Mouse (Mus musculus): ENCODE data around the gene Aqp1. TPM values are rescaled to one million over a fixed set of nuclear protein-coding genes. Genes with fewer than 3 reads are reported as not detected.

The Aqp1 gene
- polyA plus RNA-seq, 1 experiment = 1,148 TPM

- H3K27me3 ChIP-seq (replicated peaks; ENCODE audit: control insufficient read depth, insufficient read depth, low read length) = no peaks in the 10 kb centered on the region
- no peak overlapping the region for H3K4me3 ChIP-seq (ENCODE audit: insufficient read depth, low read depth, low read length)
- TF ChIP-seq CTCF (conservative IDR thresholded peaks at IDR 0.05; ENCODE audit: insufficient read depth, insufficient read length, low read depth, low read length) (no peak), POLR2A (IDR thresholded peaks at IDR 0.05; ENCODE audit: low read depth, low read length) (no peak)
- no peaks in the 10 kb centered on the region for H3K4me1 ChIP-seq (ENCODE audit: control insufficient read depth, insufficient read depth, low read length)
- H3K27ac ChIP-seq (ENCODE audit: insufficient read depth, low read depth, low read length) = no peak overlapping the region
- no peak for DNase-seq
- no peaks in the 10 kb centered on the region for H3K36me3 ChIP-seq (ENCODE audit: control insufficient read depth, insufficient read depth, low read length)
- 49% methylated on average over 12 of the region's 12 CpGs for WGBS
These were observed 52.4 kb downstream of the Aqp1 start for GRCm38 (mm10) chr6:55388546-55389169.

DNA sequence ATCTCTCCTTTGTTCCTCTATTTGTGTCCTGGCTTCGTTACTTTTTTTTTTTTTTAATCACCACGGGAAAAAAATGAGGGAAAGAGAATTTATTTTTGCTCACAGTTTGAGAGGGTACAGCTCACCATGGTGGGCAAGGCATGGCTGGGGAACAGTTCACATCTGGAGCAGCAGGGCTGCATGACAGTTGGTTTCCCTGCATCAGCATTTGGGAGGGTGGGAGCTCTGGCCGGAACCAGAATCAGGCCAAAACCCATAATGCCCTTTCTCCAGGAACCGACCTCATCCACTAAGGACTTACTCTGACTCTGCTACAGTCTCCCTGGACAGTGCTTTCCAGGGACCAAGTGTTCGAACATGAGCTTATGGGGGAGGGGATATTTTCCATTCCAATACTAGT is 53.1 kb downstream of the Aqp1 start:
- no peak for TF ChIP-seq POLR2A (IDR thresholded peaks at IDR 0.05; ENCODE audit: low read depth, low read length)
- TF ChIP-seq CTCF (conservative IDR thresholded peaks at IDR 0.05; ENCODE audit: insufficient read depth, insufficient read length, low read depth, low read length) = no peak
- no peaks in the 10 kb centered on the region for H3K27me3 ChIP-seq (replicated peaks; ENCODE audit: control insufficient read depth, insufficient read depth, low read length)
- no peak overlapping the region for H3K27ac ChIP-seq (ENCODE audit: insufficient read depth, low read depth, low read length)
- no peak for DNase-seq
- H3K36me3 ChIP-seq (ENCODE audit: control insufficient read depth, insufficient read depth, low read length) = no peaks in the 10 kb centered on the region
- no peaks in the 10 kb centered on the region for H3K4me1 ChIP-seq (ENCODE audit: control insufficient read depth, insufficient read depth, low read length)
- WGBS = 67% methylated on average over 5 of the region's 5 CpGs
- H3K4me3 ChIP-seq (ENCODE audit: insufficient read depth, low read depth, low read length) = no peak overlapping the region

DNA sequence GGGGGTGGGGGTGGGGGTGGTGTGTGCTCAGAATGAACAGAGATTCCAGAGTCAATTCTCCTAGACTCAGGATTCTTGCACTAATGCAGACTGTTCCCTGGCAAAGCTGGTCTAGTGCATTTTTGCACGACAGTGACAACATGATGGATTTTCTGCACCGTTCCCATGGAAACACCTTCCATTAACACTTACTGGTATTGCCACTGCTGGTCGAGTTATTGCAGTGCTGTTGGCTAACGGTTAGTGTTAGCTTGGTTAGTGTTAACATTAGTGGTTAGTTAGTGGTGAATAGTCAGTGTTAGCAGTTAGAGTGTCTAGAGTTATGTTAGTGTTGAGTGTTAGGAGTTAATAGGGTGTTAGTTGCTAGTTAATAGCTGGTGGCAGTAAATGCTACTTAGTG is 55.6 kb downstream of the Aqp1 start:
- 26% methylated on average over 4 of the region's 4 CpGs for WGBS
- Histone ChIP-seq H3K27ac (ENCODE audit: insufficient read depth, low read depth, low read length) (no peak overlapping the region), H3K4me3 (ENCODE audit: insufficient read depth, low read depth, low read length) (no peak overlapping the region), H3K4me1 (ENCODE audit: control insufficient read depth, insufficient read depth, low read length) (no peaks in the 10 kb centered on the region), H3K27me3 (replicated peaks; ENCODE audit: control insufficient read depth, insufficient read depth, low read length) (no peaks in the 10 kb centered on the region), H3K36me3 (ENCODE audit: control insufficient read depth, insufficient read depth, low read length) (no peaks in the 10 kb centered on the region)
- DNase-seq = no peak
- TF ChIP-seq POLR2A (IDR thresholded peaks at IDR 0.05; ENCODE audit: low read depth, low read length) = no peak
- no peak for TF ChIP-seq CTCF (conservative IDR thresholded peaks at IDR 0.05; ENCODE audit: insufficient read depth, insufficient read length, low read depth, low read length)

DNA sequence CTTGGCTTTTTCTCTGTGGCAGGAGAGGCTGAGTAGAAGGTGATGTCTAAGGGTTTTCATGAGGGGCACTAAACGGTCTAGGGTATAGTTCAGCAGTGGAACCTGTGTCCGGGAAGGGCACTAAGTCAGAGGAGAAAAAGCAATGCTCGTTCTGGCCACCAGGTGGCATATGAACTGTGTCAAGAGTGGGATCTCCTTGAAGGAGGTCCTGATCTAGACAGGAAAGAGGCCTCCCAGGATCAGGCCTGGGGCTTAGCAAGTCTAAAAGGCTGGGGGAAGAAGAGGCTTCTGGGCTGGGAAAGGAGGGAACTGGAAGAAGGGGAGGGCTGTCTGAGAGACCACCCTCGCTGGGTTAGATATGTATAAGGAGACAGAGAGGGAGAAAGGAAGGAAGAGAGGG is 56.2 kb downstream of the Aqp1 start:
- DNase-seq = peak; percentile 62
- Histone ChIP-seq H3K27ac (ENCODE audit: insufficient read depth, low read depth, low read length) (no peak overlapping the region), H3K4me3 (ENCODE audit: insufficient read depth, low read depth, low read length) (no peak overlapping the region), H3K27me3 (replicated peaks; ENCODE audit: control insufficient read depth, insufficient read depth, low read length) (no peaks in the 10 kb centered on the region), H3K4me1 (ENCODE audit: control insufficient read depth, insufficient read depth, low read length) (no peaks in the 10 kb centered on the region), H3K36me3 (ENCODE audit: control insufficient read depth, insufficient read depth, low read length) (no peaks in the 10 kb centered on the region)
- 14% methylated on average over 4 of the region's 4 CpGs for WGBS
- TF ChIP-seq CTCF (conservative IDR thresholded peaks at IDR 0.05; ENCODE audit: insufficient read depth, insufficient read length, low read depth, low read length) (peak; percentile 74), POLR2A (IDR thresholded peaks at IDR 0.05; ENCODE audit: low read depth, low read length) (no peak)

- no peak overlapping the region for H3K27ac ChIP-seq (ENCODE audit: insufficient read depth, low read depth, low read length)
- TF ChIP-seq POLR2A (IDR thresholded peaks at IDR 0.05; ENCODE audit: low read depth, low read length) (no peak), CTCF (conservative IDR thresholded peaks at IDR 0.05; ENCODE audit: insufficient read depth, insufficient read length, low read depth, low read length) (no peak)
- no peaks in the 10 kb centered on the region for H3K4me1 ChIP-seq (ENCODE audit: control insufficient read depth, insufficient read depth, low read length)
- WGBS = 80% methylated on average over 10 of the region's 10 CpGs
- no peaks in the 10 kb centered on the region for H3K27me3 ChIP-seq (replicated peaks; ENCODE audit: control insufficient read depth, insufficient read depth, low read length)
- DNase-seq = no peak
- no peaks in the 10 kb centered on the region for H3K36me3 ChIP-seq (ENCODE audit: control insufficient read depth, insufficient read depth, low read length)
- H3K4me3 ChIP-seq (ENCODE audit: insufficient read depth, low read depth, low read length) = no peak overlapping the region
These were observed 58.6 kb downstream of the Aqp1 start for GRCm38 (mm10) chr6:55394854-55395253.

GRCm38 (mm10) chr6:55396176-55396575 is 59.9 kb downstream of the Aqp1 start:
- H3K27ac ChIP-seq (ENCODE audit: insufficient read depth, low read depth, low read length) = no peak overlapping the region
- no peaks in the 10 kb centered on the region for H3K27me3 ChIP-seq (replicated peaks; ENCODE audit: control insufficient read depth, insufficient read depth, low read length)
- no peaks in the 10 kb centered on the region for H3K4me1 ChIP-seq (ENCODE audit: control insufficient read depth, insufficient read depth, low read length)
- DNase-seq = peak; percentile 39
- no peak overlapping the region for H3K4me3 ChIP-seq (ENCODE audit: insufficient read depth, low read depth, low read length)
- 37% methylated on average over 3 of the region's 3 CpGs for WGBS
- TF ChIP-seq POLR2A (IDR thresholded peaks at IDR 0.05; ENCODE audit: low read depth, low read length) (no peak), CTCF (conservative IDR thresholded peaks at IDR 0.05; ENCODE audit: insufficient read depth, insufficient read length, low read depth, low read length) (0 out of 2 replicates have a peak, but pooled peaks have one; percentile 6)
- no peaks in the 10 kb centered on the region for H3K36me3 ChIP-seq (ENCODE audit: control insufficient read depth, insufficient read depth, low read length)

DNA sequence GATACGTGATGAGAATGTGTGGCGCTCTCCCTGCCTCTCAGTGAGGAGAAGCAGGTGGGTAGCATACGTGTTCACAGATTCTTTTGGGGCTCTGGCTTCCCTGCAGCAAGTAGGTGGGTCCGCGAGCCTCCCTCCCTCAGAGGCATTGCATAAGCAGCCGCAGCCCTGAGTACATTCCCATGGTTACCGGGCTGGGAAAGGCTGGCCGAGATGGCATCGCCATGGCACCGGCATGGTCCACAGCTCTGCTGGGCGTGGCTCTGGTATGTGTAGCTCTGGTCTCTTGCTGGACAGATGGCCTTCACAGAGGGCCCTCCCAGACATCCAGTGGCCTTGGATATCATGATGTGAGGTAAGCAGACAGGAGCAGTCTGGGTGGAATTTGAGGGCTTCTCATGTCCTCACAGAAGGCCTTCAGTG is 60.4 kb downstream of the Aqp1 start:
- no peak for DNase-seq
- Histone ChIP-seq H3K27me3 (replicated peaks; ENCODE audit: control insufficient read depth, insufficient read depth, low read length) (no peaks in the 10 kb centered on the region), H3K27ac (ENCODE audit: insufficient read depth, low read depth, low read length) (no peak overlapping the region), H3K4me3 (ENCODE audit: insufficient read depth, low read depth, low read length) (no peak overlapping the region), H3K36me3 (ENCODE audit: control insufficient read depth, insufficient read depth, low read length) (no peaks in the 10 kb centered on the region), H3K4me1 (ENCODE audit: control insufficient read depth, insufficient read depth, low read length) (no peaks in the 10 kb centered on the region)
- WGBS = 35% methylated on average over 11 of the region's 11 CpGs
- TF ChIP-seq POLR2A (IDR thresholded peaks at IDR 0.05; ENCODE audit: low read depth, low read length) (no peak), CTCF (conservative IDR thresholded peaks at IDR 0.05; ENCODE audit: insufficient read depth, insufficient read length, low read depth, low read length) (no peak)

Other genes starting within 250 kb of the Aqp1 start
- gene Crhr2, start 203.4 kb upstream of the Aqp1 start, polyA plus RNA-seq (2012; rRNA removed) = 0.98 and 1.5 TPM in 2 replicates
- 27.0 and 30.3 TPM in 2 replicates for gene Inmt, start 161.4 kb upstream of the Aqp1 start, polyA plus RNA-seq (2012; rRNA removed)
- gene Mindy4, start 133.0 kb upstream of the Aqp1 start, polyA plus RNA-seq (2012; rRNA removed) = 14.3 and 14.6 TPM in 2 replicates
- gene Ghrhr, start 39.9 kb downstream of the Aqp1 start, polyA plus RNA-seq (2012; rRNA removed) = 0.36 and 0.61 TPM in 2 replicates
- 1.8 and 2.2 TPM in 2 replicates for gene Adcyap1r1, start 115.5 kb downstream of the Aqp1 start, polyA plus RNA-seq (2012; rRNA removed)